Mouse (Mus musculus) stomach, embryonic 14.5 days (tissue): ENCODE data around the gene Plch2. TPM values are rescaled to one million over a fixed set of nuclear protein-coding genes. Genes with fewer than 3 reads are reported as not detected.
A peak's percentile ranks its signal among the peaks of the same experiment; 100 is the strongest.

Experiments used
- ATAC-seq: fragments of 200-750 bp; cut with Nextera tagmentation; 2 replicates; pipeline ENCODE4 v1.8.0; 2017; ENCODE audit warnings: low read depth, moderate TSS enrichment; ENCODE audit not compliant: insufficient number of reproducible peaks, insufficient read depth, low FRiP score
- H3K27ac ChIP-seq: fragments of 300-500 bp; sonication (generic); 2 replicates; pipeline ENCODE4 v1.5.1; 2014; ENCODE audit warnings: mild to moderate bottlenecking, low read length, moderate library complexity, mixed read lengths
- H3K27me3 ChIP-seq: fragments of 300-500 bp; sonication (generic); 2 replicates; pipeline ENCODE4 v1.6.1; 2014; ENCODE audit warnings: low read length, control low read depth, mixed read lengths; ENCODE audit not compliant: control insufficient read depth, insufficient read depth
- H3K36me3 ChIP-seq: fragments of 300-500 bp; sonication (generic); 2 replicates; pipeline ENCODE4 v1.6.1; 2014; ENCODE audit warnings: mild to moderate bottlenecking, control low read depth, low read length, moderate library complexity, mixed read lengths; ENCODE audit not compliant: control insufficient read depth, insufficient read depth
- H3K4me1 ChIP-seq: fragments of 300-500 bp; sonication (generic); 2 replicates; pipeline ENCODE4 v1.6.1; 2014; ENCODE audit warnings: low read length, control low read depth, mixed read lengths; ENCODE audit not compliant: control insufficient read depth, insufficient read depth
- H3K4me2 ChIP-seq: fragments of 300-500 bp; sonication (generic); replicated peaks from 2 replicates; pipeline ENCODE4 v1.6.1; 2014; ENCODE audit warnings: low read depth, low read length, control low read depth
- H3K4me3 ChIP-seq: fragments of 300-500 bp; sonication (generic); 2 replicates; pipeline ENCODE4 v1.5.1; 2014; ENCODE audit warnings: low read depth, low read length, control low read depth
- H3K9ac ChIP-seq: fragments of 300-500 bp; sonication (generic); replicated peaks from 2 replicates; pipeline ENCODE4 v1.6.1; 2014; ENCODE audit warnings: low read depth, mild to moderate bottlenecking, control low read depth, low read length, moderate library complexity, mixed read lengths
- H3K9me3 ChIP-seq: fragments of 300-500 bp; sonication (generic); 2 replicates; pipeline ENCODE4 v1.6.1; 2016; ENCODE audit warnings: low read depth, low read length, control low read depth; ENCODE audit not compliant: control insufficient read depth
- WGBS: fragments of 180-500 bp; shearing (Covaris S2); extraction: QIAGEN DNeasy Blood & Tissue Kit; methylation state at CpG from one replicate; pipeline ENCODE4 v1.1.7; 2014; 5-methylcytosine and 5-hydroxymethylcytosine counted together
- polyA plus RNA-seq: library from polyadenylated mRNA; unstranded; fragments of >200 nt; fragmentation: Nextera tagmentation; extraction: Ambion mirVana; gene quantifications from 2 replicates; pipeline ENCODE4 v1.2.1, GENCODE M21; 2014

Plch2 gene
- polyA plus RNA-seq, 1 experiment from 2014 or later = 25.9 TPM

DNA sequence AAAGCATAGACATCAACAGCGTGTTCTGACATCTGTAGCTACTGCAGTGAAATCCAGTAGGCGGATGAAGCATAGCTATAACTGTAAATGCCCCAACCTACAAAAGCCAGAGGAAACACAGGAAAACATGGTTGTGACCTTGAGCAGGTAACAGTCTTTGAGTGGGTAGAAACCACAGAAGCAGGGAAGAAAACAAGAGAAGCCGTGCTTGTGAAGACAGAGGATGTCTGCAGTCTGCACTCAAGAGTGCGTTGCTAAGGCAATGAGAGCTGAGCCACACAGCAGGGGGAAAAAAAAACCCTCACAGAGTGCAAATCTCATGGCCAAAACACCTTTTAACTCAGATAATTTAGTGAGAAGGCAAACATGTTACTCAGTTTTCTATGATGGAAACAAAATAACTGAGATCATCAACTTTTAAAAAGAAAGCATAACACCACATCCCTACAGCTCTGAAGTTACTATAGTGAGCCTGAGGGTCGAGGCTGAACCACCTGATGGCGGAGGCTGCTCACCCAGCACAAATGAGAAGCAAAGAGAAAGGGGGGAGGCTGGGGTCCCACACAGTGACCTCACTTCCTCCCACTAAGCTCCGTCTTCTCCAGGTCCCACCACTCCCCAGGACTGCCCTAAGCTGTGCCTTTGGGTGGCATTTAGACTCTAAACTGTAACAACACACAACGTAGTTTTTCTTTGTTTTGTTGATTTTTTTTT lies 119.9 kb downstream of the Plch2 start:
- Histone ChIP-seq H3K27ac (no peak overlapping the region), H3K27me3 (no peaks in the 10 kb centered on the region), H3K9ac (no peak overlapping the region), H3K9me3 (no peaks in the 10 kb centered on the region), H3K4me1 (no peaks in the 10 kb centered on the region), H3K36me3 (no peaks in the 10 kb centered on the region), H3K4me2 (no peak overlapping the region), H3K4me3 (no peak overlapping the region)
- ATAC-seq = no peak
- 58% methylated on average over 8 of the region's 8 CpGs for WGBS

DNA sequence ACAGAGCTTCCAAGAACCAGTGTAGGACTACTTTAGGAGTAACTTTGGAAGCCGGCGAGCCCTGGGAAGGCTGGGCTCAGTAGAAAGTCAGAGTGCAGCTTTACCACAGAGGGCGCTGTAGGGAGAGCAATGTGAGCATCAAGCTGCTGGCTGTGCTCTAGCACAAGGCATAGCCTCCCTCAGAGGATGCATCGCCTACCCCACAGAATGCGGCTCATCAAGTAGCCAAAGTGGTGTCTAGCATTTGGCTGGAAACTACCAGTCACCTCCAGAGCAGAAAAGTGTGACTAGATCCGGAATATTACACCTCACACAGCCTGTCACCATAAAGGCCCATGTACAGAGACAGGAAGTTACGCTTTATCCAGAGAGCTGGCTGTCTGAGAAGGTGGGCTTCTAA lies 120.8 kb downstream of the Plch2 start:
- H3K4me3 ChIP-seq = no peak overlapping the region
- no peaks in the 10 kb centered on the region for H3K36me3 ChIP-seq
- H3K27me3 ChIP-seq = no peaks in the 10 kb centered on the region
- ATAC-seq = no peak
- no peaks in the 10 kb centered on the region for H3K4me1 ChIP-seq
- no peak overlapping the region for H3K27ac ChIP-seq
- H3K9ac ChIP-seq = no peak overlapping the region
- 78% methylated on average over 7 of the region's 7 CpGs for WGBS
- no peak overlapping the region for H3K4me2 ChIP-seq
- no peaks in the 10 kb centered on the region for H3K9me3 ChIP-seq

DNA sequence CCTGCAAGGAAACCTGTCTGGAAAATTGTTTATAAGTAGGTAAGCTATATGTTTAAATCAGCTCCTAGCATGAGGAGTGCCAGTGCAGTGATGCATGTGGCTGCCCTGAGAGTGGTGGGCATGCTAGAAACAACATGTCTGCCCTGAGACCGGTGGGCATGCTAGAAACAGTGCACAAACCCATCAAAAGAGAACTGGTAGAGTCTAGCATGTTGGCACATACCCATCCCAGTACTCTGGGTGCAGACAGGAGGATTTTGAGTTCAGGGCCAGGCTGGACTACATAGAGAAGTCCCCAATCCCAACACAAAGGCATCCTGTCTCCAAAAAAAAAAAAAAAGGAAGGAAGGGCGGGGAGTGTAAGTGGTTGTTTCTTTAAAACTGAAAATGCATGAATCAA lies 121.8 kb downstream of the Plch2 start:
- Histone ChIP-seq H3K9ac (no peak overlapping the region), H3K4me3 (no peak overlapping the region), H3K36me3 (no peaks in the 10 kb centered on the region), H3K4me2 (no peak overlapping the region), H3K4me1 (no peaks in the 10 kb centered on the region), H3K27ac (no peak overlapping the region), H3K9me3 (no peaks in the 10 kb centered on the region), H3K27me3 (no peaks in the 10 kb centered on the region)
- ATAC-seq = no peak
- WGBS = 89% methylated on average over 2 of the region's 2 CpGs

- Histone ChIP-seq H3K9ac (no peak overlapping the region), H3K4me3 (no peak overlapping the region), H3K4me1 (peaks cover 2% of the 10 kb centered on the region; the same call in 1 of the 2 replicates), H3K27ac (no peak overlapping the region), H3K4me2 (no peak overlapping the region), H3K36me3 (no peaks in the 10 kb centered on the region), H3K27me3 (no peaks in the 10 kb centered on the region), H3K9me3 (no peaks in the 10 kb centered on the region)
- ATAC-seq = 0 out of 2 replicates have a peak, but pooled peaks have one; percentile 28
- 68% methylated on average over 13 of the region's 13 CpGs for WGBS
These were observed 123.2 kb downstream of the Plch2 start for GRCm38 (mm10) chr4:154933306-154933907.

Other genes starting within 250 kb of the Plch2 start
- gene Ttc34, start 219.3 kb downstream of the Plch2 start, polyA plus RNA-seq = 0.29 and 0.55 TPM in 2 replicates
- gene Mmel1, start 187.2 kb downstream of the Plch2 start, polyA plus RNA-seq = 0.12 TPM in 1 of 2 replicates, not detected in the other
- gene Fam213b, start 157.6 kb downstream of the Plch2 start, polyA plus RNA-seq = 40.1 and 42.5 TPM in 2 replicates
- 1.2 and 2.9 TPM in 2 replicates for gene Tnfrsf14, start 128.2 kb downstream of the Plch2 start, polyA plus RNA-seq
- gene Hes5, start 95.9 kb downstream of the Plch2 start, polyA plus RNA-seq = 0.91 and 1.1 TPM in 2 replicates
- 48.3 and 50.4 TPM in 2 replicates for gene Pank4, start 92.7 kb downstream of the Plch2 start, polyA plus RNA-seq
- 6.5 and 6.7 TPM in 2 replicates for gene Pex10, start 10.2 kb upstream of the Plch2 start, polyA plus RNA-seq
- gene Rer1, start 29.6 kb upstream of the Plch2 start, polyA plus RNA-seq = 174 and 183 TPM in 2 replicates
- 4.1 and 4.8 TPM in 2 replicates for gene Morn1, start 29.8 kb upstream of the Plch2 start, polyA plus RNA-seq
- gene Ski, start 165.8 kb upstream of the Plch2 start, polyA plus RNA-seq = 29.6 and 32.0 TPM in 2 replicates
- 63.2 and 65.0 TPM in 2 replicates for gene Faap20, start 193.0 kb upstream of the Plch2 start, polyA plus RNA-seq